Mouse (Mus musculus): Measurements from ENCODE around the gene Klkb1. TPM values are rescaled to one million over a fixed set of nuclear protein-coding genes. Genes with fewer than 3 reads are reported as not detected.

Klkb1 gene
- polyA plus RNA-seq, 1 experiment from 2014 or later, result not detected

Other genes with a start within 250 kb of the Klkb1 start
- 0.13 TPM in 1 of 2 replicates, not detected in the other for gene Mtnr1a, start 225.7 kb downstream of the Klkb1 start, polyA plus RNA-seq (2015; fragmentation: Nextera tagmentation; extraction: Ambion mirVana)
- gene F11, start 32.8 kb downstream of the Klkb1 start, polyA plus RNA-seq (2015; fragmentation: Nextera tagmentation; extraction: Ambion mirVana), result not detected in 2 replicates
- gene Gm45753, start 13.6 kb upstream of the Klkb1 start, polyA plus RNA-seq (2015; fragmentation: Nextera tagmentation; extraction: Ambion mirVana), result not detected in 2 replicates
- 1.8 and 2.0 TPM in 2 replicates for gene Cyp4v3, start 38.4 kb upstream of the Klkb1 start, polyA plus RNA-seq (2015; fragmentation: Nextera tagmentation; extraction: Ambion mirVana)
- gene Fam149a, start 87.4 kb upstream of the Klkb1 start, polyA plus RNA-seq (2015; fragmentation: Nextera tagmentation; extraction: Ambion mirVana), result 1.1 and 1.3 TPM in 2 replicates
- gene Tlr3, start 116.2 kb upstream of the Klkb1 start, polyA plus RNA-seq (2015; fragmentation: Nextera tagmentation; extraction: Ambion mirVana), result 1.5 and 1.8 TPM in 2 replicates
- 1.4 and 2.1 TPM in 2 replicates for gene Sorbs2, start 212.9 kb upstream of the Klkb1 start, polyA plus RNA-seq (2015; fragmentation: Nextera tagmentation; extraction: Ambion mirVana)